Mouse (Mus musculus) hindbrain, postnatal 0 days (tissue): Measurements from ENCODE around the gene Fgfr2. TPM values are rescaled to one million over a fixed set of nuclear protein-coding genes. Genes with fewer than 3 reads are reported as not detected.

Experiments
- ATAC-seq: fragments of 200-750 bp; cut with Nextera tagmentation; 2 replicates; pipeline ENCODE4 v1.8.0; 2017; ENCODE audit warnings: mild to moderate bottlenecking, moderate TSS enrichment, moderate library complexity
- DNase-seq: peaks from one replicate; pipeline ENCODE4 v3.0.0-alpha.2; 2015; ENCODE audit warnings: low spot score
- H3K27ac ChIP-seq: fragments of 300-500 bp; sonication (generic); 2 replicates; pipeline ENCODE4 v1.5.1; 2014; ENCODE audit warnings: mild to moderate bottlenecking
- H3K27me3 ChIP-seq: fragments of 300-500 bp; sonication (generic); 2 replicates; pipeline ENCODE4 v1.6.1; 2014; ENCODE audit warnings: low read length, mixed read lengths; ENCODE audit not compliant: insufficient read depth
- H3K36me3 ChIP-seq: fragments of 300-500 bp; sonication (generic); 2 replicates; pipeline ENCODE4 v1.6.1; 2014; ENCODE audit warnings: low read length, mixed read lengths; ENCODE audit not compliant: insufficient read depth
- H3K4me1 ChIP-seq: fragments of 300-500 bp; sonication (generic); 2 replicates; pipeline ENCODE4 v1.6.1; 2014; ENCODE audit warnings: antibody characterized with exemption, low read length, mixed read lengths; ENCODE audit not compliant: insufficient read depth
- H3K4me2 ChIP-seq: fragments of 300-500 bp; sonication (generic); 2 replicates; pipeline ENCODE4 v1.6.1; 2014; ENCODE audit warnings: low read depth, mild to moderate bottlenecking, low read length, moderate library complexity, mixed read lengths
- H3K4me3 ChIP-seq: fragments of 300-500 bp; sonication (generic); 2 replicates; pipeline ENCODE4 v1.5.1; 2014; ENCODE audit warnings: low read length
- H3K9ac ChIP-seq: fragments of 300-500 bp; sonication (generic); replicated peaks from 2 replicates; pipeline ENCODE4 v1.6.1; 2014; ENCODE audit warnings: mild to moderate bottlenecking, low read length, moderate library complexity, mixed read lengths
- H3K9me3 ChIP-seq: fragments of 300-500 bp; sonication (generic); 2 replicates; pipeline ENCODE4 v1.6.1; 2016; ENCODE audit warnings: low read length, mixed read lengths
- CTCF ChIP-seq: IDR thresholded peaks from 2 replicates; pipeline ENCODE4 v1.5.1; 2016; ENCODE audit warnings: antibody characterized with exemption, control low read depth, low read depth
- WGBS: fragments of 180-500 bp; shearing (Covaris S2); extraction: QIAGEN DNeasy Blood & Tissue Kit; methylation state at CpG from one replicate; pipeline ENCODE4 v1.1.7; 2014; 5-methylcytosine and 5-hydroxymethylcytosine counted together
- polyA plus RNA-seq: library from polyadenylated mRNA; unstranded; fragments of >200 nt; fragmentation: Nextera tagmentation; extraction: Ambion mirVana; gene quantifications from 2 replicates; pipeline ENCODE4 v1.2.1, GENCODE M21; 2015
- total RNA-seq: library from RNA; depleted of rRNA; stranded (reverse); fragments of >200 nt; gene quantifications from 2 replicates; pipeline ENCODE4 v1.2.3, GENCODE M21; 2014

The Fgfr2 gene
- total and polyA plus RNA-seq, 2 experiments from 2014 or later, result 17.3 to 49.0 TPM

GRCm38 (mm10) chr7:133027930-133028329, 95.2 kb downstream of the Fgfr2 start:
- no peak for ATAC-seq
- H3K27ac ChIP-seq, result no peak overlapping the region
- no peak overlapping the region for H3K9ac ChIP-seq
- no peaks in the 10 kb centered on the region for H3K36me3 ChIP-seq
- WGBS, result 92% methylated on average over 4 of the region's 4 CpGs
- H3K27me3 ChIP-seq, result no peaks in the 10 kb centered on the region
- H3K4me2 ChIP-seq, result no peak overlapping the region
- no peaks in the 10 kb centered on the region for H3K9me3 ChIP-seq
- no peaks in the 10 kb centered on the region for H3K4me1 ChIP-seq
- no peak overlapping the region for H3K4me3 ChIP-seq
- no peak for DNase-seq
- TF ChIP-seq CTCF, result no peak

GRCm38 (mm10) chr7:133024694-133025093, 98.5 kb downstream of the Fgfr2 start:
- Histone ChIP-seq H3K9ac (no peak overlapping the region), H3K27ac (no peak overlapping the region), H3K4me2 (no peak overlapping the region), H3K4me1 (0 out of 2 replicates have a peak, but pooled peaks cover 3% of the 10 kb centered on the region), H3K9me3 (no peaks in the 10 kb centered on the region), H3K4me3 (no peak overlapping the region), H3K36me3 (no peaks in the 10 kb centered on the region), H3K27me3 (no peaks in the 10 kb centered on the region)
- no peak for ATAC-seq
- no peak for DNase-seq
- no peak for TF ChIP-seq CTCF
- 85% methylated on average over 1 of the region's 1 CpGs for WGBS

GRCm38 (mm10) chr7:133019481-133020020, 103.6 kb downstream of the Fgfr2 start:
- WGBS, result 31% methylated on average over 6 of the region's 6 CpGs
- Histone ChIP-seq H3K36me3 (no peaks in the 10 kb centered on the region), H3K9me3 (no peaks in the 10 kb centered on the region), H3K4me1 (peaks cover 10% of the 10 kb centered on the region), H3K4me2 (no peak overlapping the region), H3K27ac (peak overlapping the region; percentile 3; the same call in 1 of the 2 replicates), H3K9ac (no peak overlapping the region), H3K27me3 (no peaks in the 10 kb centered on the region), H3K4me3 (no peak overlapping the region)
- no peak for TF ChIP-seq CTCF
- ATAC-seq, result no peak; the same call in 1 of the 2 replicates
- DNase-seq, result peak; percentile 26

- H3K9me3 ChIP-seq, result no peaks in the 10 kb centered on the region
- H3K4me2 ChIP-seq, result no peak overlapping the region
- DNase-seq (no peak), ATAC-seq (no peak)
- H3K27ac ChIP-seq, result peak overlapping the region; percentile 3; the same call in 1 of the 2 replicates
- peaks cover 10% of the 10 kb centered on the region for H3K4me1 ChIP-seq
- TF ChIP-seq CTCF, result no peak
- H3K9ac ChIP-seq, result no peak overlapping the region
- 73% methylated on average over 7 of the region's 7 CpGs for WGBS
- no peak overlapping the region for H3K4me3 ChIP-seq
- no peaks in the 10 kb centered on the region for H3K36me3 ChIP-seq
- no peaks in the 10 kb centered on the region for H3K27me3 ChIP-seq
These were observed 104.2 kb downstream of the Fgfr2 start for GRCm38 (mm10) chr7:133018961-133019360.

GRCm38 (mm10) chr7:133015416-133016070, 107.6 kb downstream of the Fgfr2 start:
- peak overlapping the region; percentile 65; the same call in 1 of the 2 replicates for H3K27ac ChIP-seq
- H3K36me3 ChIP-seq, result no peaks in the 10 kb centered on the region
- 0 out of 2 replicates have a peak overlapping the region, but pooled peaks have one; percentile 13 for H3K9ac ChIP-seq
- WGBS, result 27% methylated on average over 7 of the region's 7 CpGs
- H3K4me1 ChIP-seq, result peaks cover 29% of the 10 kb centered on the region
- TF ChIP-seq CTCF, result no peak
- peak; percentile 18; the same call in 1 of the 2 replicates for ATAC-seq
- peak; percentile 33 for DNase-seq
- H3K4me3 ChIP-seq, result no peak overlapping the region
- no peak overlapping the region for H3K4me2 ChIP-seq
- H3K9me3 ChIP-seq, result no peaks in the 10 kb centered on the region
- H3K27me3 ChIP-seq, result no peaks in the 10 kb centered on the region

- Histone ChIP-seq H3K27me3 (no peaks in the 10 kb centered on the region), H3K36me3 (no peaks in the 10 kb centered on the region), H3K9ac (0 out of 2 replicates have a peak overlapping the region, but pooled peaks have one; percentile 13), H3K4me3 (no peak overlapping the region), H3K4me2 (no peak overlapping the region), H3K9me3 (no peaks in the 10 kb centered on the region), H3K27ac (peak overlapping the region; percentile 65; the same call in 1 of the 2 replicates), H3K4me1 (peaks cover 31% of the 10 kb centered on the region)
- no peak for TF ChIP-seq CTCF
- no peak for DNase-seq
- ATAC-seq, result no peak
- 80% methylated on average over 14 of the region's 14 CpGs for WGBS
These were observed 108.5 kb downstream of the Fgfr2 start for GRCm38 (mm10) chr7:133014631-133015030.

GRCm38 (mm10) chr7:133013923-133014322, 109.2 kb downstream of the Fgfr2 start:
- Histone ChIP-seq H3K9ac (no peak overlapping the region), H3K36me3 (no peaks in the 10 kb centered on the region), H3K27ac (no peak overlapping the region), H3K4me2 (no peak overlapping the region), H3K4me3 (no peak overlapping the region), H3K4me1 (peaks cover 35% of the 10 kb centered on the region), H3K27me3 (no peaks in the 10 kb centered on the region), H3K9me3 (no peaks in the 10 kb centered on the region)
- 87% methylated on average over 10 of the region's 10 CpGs for whole genome bisulfite sequencing
- ATAC-seq (no peak), DNase-seq (no peak)
- no peak for TF ChIP-seq CTCF
